Mouse (Mus musculus) embryonic facial prominence, embryonic 14.5 days (tissue): ENCODE results near the gene Kat6b. TPM values are rescaled to one million over a fixed set of nuclear protein-coding genes. Genes with fewer than 3 reads are reported as not detected.
"Not testable (repeated sequence)": the region's sequence is repeated elsewhere in the genome, so short reads cannot be mapped to it uniquely, and the experiment has no call there.

ENCODE experiments used
- ATAC-seq: fragments of 200-750 bp; cut with Nextera tagmentation; 2 replicates; pipeline ENCODE4 v1.8.0; 2017; ENCODE audit warnings: low read depth, moderate number of reproducible peaks, moderate TSS enrichment
- DNase-seq: peaks from one replicate; pipeline ENCODE4 v3.0.0-alpha.2; 2015; ENCODE audit warnings: low spot score
- H3K27ac ChIP-seq: fragments of 300-500 bp; sonication (generic); replicated peaks from 2 replicates; pipeline ENCODE4 v1.5.1; 2014; ENCODE audit warnings: low read depth, mild to moderate bottlenecking, low read length, moderate library complexity
- H3K27me3 ChIP-seq: fragments of 300-500 bp; sonication (generic); replicated peaks from 2 replicates; pipeline ENCODE4 v1.6.1; 2014; ENCODE audit warnings: low read length; ENCODE audit not compliant: control insufficient read depth, insufficient read depth
- H3K36me3 ChIP-seq: fragments of 300-500 bp; sonication (generic); 2 replicates; pipeline ENCODE4 v1.6.1; 2014; ENCODE audit warnings: low read length, mixed read lengths; ENCODE audit not compliant: control insufficient read depth, insufficient read depth
- H3K4me1 ChIP-seq: fragments of 300-500 bp; sonication (generic); 2 replicates; pipeline ENCODE4 v1.6.1; 2014; ENCODE audit warnings: antibody characterized with exemption, low read length; ENCODE audit not compliant: control insufficient read depth, insufficient read depth
- H3K4me2 ChIP-seq: fragments of 300-500 bp; sonication (generic); 2 replicates; pipeline ENCODE4 v1.6.1; 2014; ENCODE audit warnings: low read depth, mild to moderate bottlenecking, low read length, moderate library complexity, mixed read lengths
- H3K4me3 ChIP-seq: fragments of 300-500 bp; sonication (generic); 2 replicates; pipeline ENCODE4 v1.5.1; 2014; ENCODE audit warnings: low read depth, mild to moderate bottlenecking, low read length
- H3K9ac ChIP-seq: fragments of 300-500 bp; sonication (generic); 2 replicates; pipeline ENCODE4 v1.6.1; 2014; ENCODE audit warnings: low read depth, mild to moderate bottlenecking, low read length, moderate library complexity, mixed read lengths
- H3K9me3 ChIP-seq: fragments of 300-500 bp; sonication (generic); 2 replicates; pipeline ENCODE4 v1.6.1; 2016; ENCODE audit warnings: low read length; ENCODE audit not compliant: control insufficient read depth
- WGBS: fragments of 180-500 bp; shearing (Covaris S2); extraction: QIAGEN DNeasy Blood & Tissue Kit; methylation state at CpG from one replicate; pipeline ENCODE4 v1.1.7; 2014; 5-methylcytosine and 5-hydroxymethylcytosine counted together
- polyA plus RNA-seq: library from polyadenylated mRNA; unstranded; fragments of >200 nt; fragmentation: Nextera tagmentation; extraction: Ambion mirVana; gene quantifications from 2 replicates; pipeline ENCODE4 v1.2.1, GENCODE M21; 2014

The Kat6b gene
- polyA plus RNA-seq, 1 experiment from 2014 or later = 18.0 TPM

- H3K9ac ChIP-seq, H3K27ac ChIP-seq, H3K4me3 ChIP-seq, ATAC-seq, DNase-seq, H3K4me1 ChIP-seq, H3K4me2 ChIP-seq, H3K27me3 ChIP-seq, H3K36me3 ChIP-seq, H3K9me3 ChIP-seq: not testable (repeated sequence)
- 88% methylated on average over 4 of the region's 4 CpGs for WGBS
Observed at GRCm38 (mm10) chr14:21474593-21475132, 6.6 kb upstream of the Kat6b start.

GRCm38 (mm10) chr14:21477181-21477580 lies 4.1 kb upstream of the Kat6b start:
- no peak for ATAC-seq
- no peaks in the 10 kb centered on the region for H3K9me3 ChIP-seq
- no peak overlapping the region for H3K9ac ChIP-seq
- H3K4me1 ChIP-seq = no peaks in the 10 kb centered on the region
- DNase-seq = no peak
- 93% methylated on average over 2 of the region's 2 CpGs for WGBS
- no peaks in the 10 kb centered on the region for H3K36me3 ChIP-seq
- H3K27me3 ChIP-seq = no peaks in the 10 kb centered on the region
- H3K27ac ChIP-seq = no peak overlapping the region
- no peak overlapping the region for H3K4me3 ChIP-seq
- no peak overlapping the region for H3K4me2 ChIP-seq

- H3K9me3 ChIP-seq = no peaks in the 10 kb centered on the region
- WGBS = 90% methylated on average over 8 of the region's 8 CpGs
- no peaks in the 10 kb centered on the region for H3K36me3 ChIP-seq
- no peak overlapping the region for H3K4me3 ChIP-seq
- H3K4me2 ChIP-seq = no peak overlapping the region
- H3K27ac ChIP-seq = no peak overlapping the region
- H3K4me1 ChIP-seq = no peaks in the 10 kb centered on the region
- no peaks in the 10 kb centered on the region for H3K27me3 ChIP-seq
- no peak for DNase-seq
- ATAC-seq = no peak
- no peak overlapping the region for H3K9ac ChIP-seq
Observed at GRCm38 (mm10) chr14:21479566-21479965, 1.7 kb upstream of the Kat6b start.

GRCm38 (mm10) chr14:21480191-21480590 lies 1.0 kb upstream of the Kat6b start:
- no peak for DNase-seq
- H3K27ac ChIP-seq = no peak overlapping the region
- no peak overlapping the region for H3K4me2 ChIP-seq
- no peaks in the 10 kb centered on the region for H3K27me3 ChIP-seq
- no peak for ATAC-seq
- WGBS = 90% methylated on average over 5 of the region's 5 CpGs
- no peaks in the 10 kb centered on the region for H3K9me3 ChIP-seq
- no peaks in the 10 kb centered on the region for H3K36me3 ChIP-seq
- H3K4me1 ChIP-seq = no peaks in the 10 kb centered on the region
- H3K4me3 ChIP-seq = no peak overlapping the region
- no peak overlapping the region for H3K9ac ChIP-seq

- Histone ChIP-seq H3K4me1 (no peaks in the 10 kb centered on the region), H3K36me3 (no peaks in the 10 kb centered on the region), H3K9ac (no peak overlapping the region), H3K27me3 (no peaks in the 10 kb centered on the region), H3K9me3 (no peaks in the 10 kb centered on the region), H3K4me2 (no peak overlapping the region), H3K4me3 (no peak overlapping the region), H3K27ac (no peak overlapping the region)
- DNase-seq (no peak), ATAC-seq (no peak)
- WGBS = 84% methylated on average over 2 of the region's 2 CpGs
Observed at GRCm38 (mm10) chr14:21484199-21484598, 3.0 kb downstream of the Kat6b start.

GRCm38 (mm10) chr14:21484693-21485092 lies 3.5 kb downstream of the Kat6b start:
- 89% methylated on average over 10 of the region's 10 CpGs for WGBS
- Histone ChIP-seq H3K27ac (no peak overlapping the region), H3K9me3 (no peaks in the 10 kb centered on the region), H3K9ac (no peak overlapping the region), H3K36me3 (no peaks in the 10 kb centered on the region), H3K4me2 (no peak overlapping the region), H3K4me3 (no peak overlapping the region), H3K4me1 (no peaks in the 10 kb centered on the region), H3K27me3 (no peaks in the 10 kb centered on the region)
- no peak for DNase-seq
- ATAC-seq = no peak

- no peaks in the 10 kb centered on the region for H3K27me3 ChIP-seq
- no peaks in the 10 kb centered on the region for H3K9me3 ChIP-seq
- 79% methylated on average over 3 of the region's 3 CpGs for WGBS
Observed at GRCm38 (mm10) chr14:21485961-21486520, 4.8 kb downstream of the Kat6b start.

GRCm38 (mm10) chr14:21487135-21487534 lies 5.9 kb downstream of the Kat6b start:
- H3K4me2 ChIP-seq, ATAC-seq, H3K4me3 ChIP-seq, H3K27ac ChIP-seq, H3K4me1 ChIP-seq, H3K36me3 ChIP-seq, H3K9ac ChIP-seq, H3K27me3 ChIP-seq, DNase-seq, H3K9me3 ChIP-seq: not testable (repeated sequence)
- WGBS = 99% methylated on average over 2 of the region's 2 CpGs

More at GRCm38 (mm10) chr14:21485961-21486520, 4.8 kb downstream of the Kat6b start:
- Histone ChIP-seq H3K4me1 (no peaks in the 10 kb centered on the region), H3K27ac (no peak overlapping the region), H3K9ac (no peak overlapping the region), H3K4me3 (no peak overlapping the region), H3K36me3 (no peaks in the 10 kb centered on the region), H3K4me2 (no peak overlapping the region)
- ATAC-seq = no peak
- no peak for DNase-seq
